Mouse (Mus musculus): Measurements from ENCODE around the gene Slit3. TPM values are rescaled to one million over a fixed set of nuclear protein-coding genes. Genes with fewer than 3 reads are reported as not detected.

The Slit3 gene
- total RNA-seq, 2 experiments from 2014 or later, result 56.7 to 60.0 TPM

- H3K4me3 ChIP-seq, result no peak overlapping the region
- intact Hi-C loops (cut with DNase I), result no loop called here
- TF ChIP-seq CTCF (IDR thresholded peaks at IDR 0.05), result no peak
- DNase-seq (ENCODE audit: extremely low spot score in 1 of 2, low spot score in 2 of 2), result no peak
- H3K27ac ChIP-seq, result no peak overlapping the region
These were observed 90.0 kb downstream of the Slit3 start for GRCm38 (mm10) chr11:35210728-35211682.

- no peak for DNase-seq (ENCODE audit: extremely low spot score in 1 of 2, low spot score in 2 of 2)
- no peak overlapping the region for H3K4me3 ChIP-seq
- TF ChIP-seq CTCF (IDR thresholded peaks at IDR 0.05), result no peak
- H3K27ac ChIP-seq, result no peak overlapping the region
- intact Hi-C loops (cut with DNase I), result no loop called here
These were observed 103.0 kb downstream of the Slit3 start for GRCm38 (mm10) chr11:35224025-35224424.

GRCm38 (mm10) chr11:35231361-35232090 lies 110.5 kb downstream of the Slit3 start:
- no peak for DNase-seq (ENCODE audit: extremely low spot score in 1 of 2, low spot score in 2 of 2)
- TF ChIP-seq CTCF (IDR thresholded peaks at IDR 0.05), result no peak
- no peak overlapping the region for H3K4me3 ChIP-seq
- H3K27ac ChIP-seq, result no peak overlapping the region
- intact Hi-C loops (cut with DNase I), result no loop called here

- TF ChIP-seq CTCF (IDR thresholded peaks at IDR 0.05), result no peak
- Histone ChIP-seq H3K4me3 (no peak overlapping the region), H3K27ac (no peak overlapping the region)
- DNase-seq (ENCODE audit: extremely low spot score in 1 of 2, low spot score in 2 of 2), result no peak
- intact Hi-C loops (cut with DNase I), result no loop called here
These were observed 111.3 kb downstream of the Slit3 start for GRCm38 (mm10) chr11:35232321-35232720.

- intact Hi-C loops (cut with DNase I), result no loop called here
- H3K4me3 ChIP-seq, result no peak overlapping the region
- no peak for DNase-seq (ENCODE audit: extremely low spot score in 1 of 2, low spot score in 2 of 2)
- no peak for TF ChIP-seq CTCF (IDR thresholded peaks at IDR 0.05)
- no peak overlapping the region for H3K27ac ChIP-seq
These were observed 120.4 kb downstream of the Slit3 start for GRCm38 (mm10) chr11:35241379-35241778.

GRCm38 (mm10) chr11:35243597-35243996 lies 122.6 kb downstream of the Slit3 start:
- intact Hi-C loops (cut with DNase I), result no loop called here
- no peak overlapping the region for H3K27ac ChIP-seq
- H3K4me3 ChIP-seq, result no peak overlapping the region
- TF ChIP-seq CTCF (IDR thresholded peaks at IDR 0.05), result no peak
- no peak for DNase-seq (ENCODE audit: extremely low spot score in 1 of 2, low spot score in 2 of 2)

- DNase-seq (ENCODE audit: extremely low spot score in 1 of 2, low spot score in 2 of 2), result no peak
- Histone ChIP-seq H3K27ac (no peak overlapping the region), H3K4me3 (no peak overlapping the region)
- intact Hi-C loops (cut with DNase I), result no loop called here
- TF ChIP-seq CTCF (IDR thresholded peaks at IDR 0.05), result no peak
These were observed 123.5 kb downstream of the Slit3 start for GRCm38 (mm10) chr11:35244526-35244925.

- TF ChIP-seq CTCF (IDR thresholded peaks at IDR 0.05), result no peak
- DNase-seq (ENCODE audit: extremely low spot score in 1 of 2, low spot score in 2 of 2), result no peak
- intact Hi-C loops (cut with DNase I), result no loop called here
These were observed 125.6 kb downstream of the Slit3 start for GRCm38 (mm10) chr11:35246623-35247022.

GRCm38 (mm10) chr11:35248088-35248487 lies 127.1 kb downstream of the Slit3 start:
- no peak for DNase-seq (ENCODE audit: extremely low spot score in 1 of 2, low spot score in 2 of 2)

More at GRCm38 (mm10) chr11:35246623-35247022, 125.6 kb downstream of the Slit3 start:
- Histone ChIP-seq H3K27ac (no peak overlapping the region), H3K4me3 (no peak overlapping the region)

GRCm38 (mm10) chr11:35250871-35251418 lies 129.9 kb downstream of the Slit3 start:
- Histone ChIP-seq H3K27ac (no peak overlapping the region), H3K4me3 (no peak overlapping the region)
- no peak for DNase-seq (ENCODE audit: extremely low spot score in 1 of 2, low spot score in 2 of 2)
- TF ChIP-seq CTCF (IDR thresholded peaks at IDR 0.05), result no peak
- intact Hi-C loops (cut with DNase I), result no loop called here

More at GRCm38 (mm10) chr11:35248088-35248487, 127.1 kb downstream of the Slit3 start:
- TF ChIP-seq CTCF (IDR thresholded peaks at IDR 0.05), result no peak
- intact Hi-C loops (cut with DNase I), result no loop called here
- H3K27ac ChIP-seq, result no peak overlapping the region
- H3K4me3 ChIP-seq, result no peak overlapping the region

- no peak for DNase-seq (ENCODE audit: extremely low spot score in 1 of 2, low spot score in 2 of 2)
- intact Hi-C loops (cut with DNase I), result no loop called here
- Histone ChIP-seq H3K27ac (no peak overlapping the region), H3K4me3 (no peak overlapping the region)
- no peak for TF ChIP-seq CTCF (IDR thresholded peaks at IDR 0.05)
These were observed 130.9 kb downstream of the Slit3 start for GRCm38 (mm10) chr11:35251910-35252309.

GRCm38 (mm10) chr11:35257351-35257750 lies 136.3 kb downstream of the Slit3 start:
- DNase-seq (ENCODE audit: extremely low spot score in 1 of 2, low spot score in 2 of 2), result no peak
- no peak overlapping the region for H3K27ac ChIP-seq
- H3K4me3 ChIP-seq, result no peak overlapping the region
- no peak for TF ChIP-seq CTCF (IDR thresholded peaks at IDR 0.05)
- intact Hi-C loops (cut with DNase I), result no loop called here
